Mouse (Mus musculus): ENCODE data around the gene Ndn.

DNA sequence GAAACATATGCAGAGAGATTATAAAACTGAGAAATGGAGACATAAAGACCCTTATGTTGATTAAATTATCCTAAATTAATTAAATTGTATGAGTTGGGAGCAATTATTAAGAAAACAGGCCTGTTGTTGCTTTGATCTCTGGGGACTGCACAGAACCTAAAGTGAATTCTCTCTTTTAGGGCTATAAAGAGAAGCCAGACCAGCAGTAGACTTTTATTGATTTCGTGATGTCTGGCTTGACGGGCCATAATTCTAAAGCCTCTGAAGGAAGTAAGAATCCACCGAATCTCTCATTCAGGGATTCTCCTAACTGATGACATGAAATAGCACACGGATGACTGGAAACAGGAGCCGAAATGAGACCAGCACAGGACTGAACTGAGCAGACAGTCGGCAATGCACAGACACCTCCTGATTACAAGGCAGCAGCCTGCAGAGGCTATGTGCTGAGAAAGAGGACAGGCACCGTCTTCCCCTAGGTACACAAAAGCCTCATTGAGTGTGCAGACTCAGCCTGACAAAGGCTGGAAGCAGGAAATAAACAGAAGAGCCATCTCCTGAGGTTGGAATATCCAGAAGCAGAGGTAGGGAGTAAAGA is 18.8 kb downstream of the Ndn start:
- no peak for TF ChIP-seq CTCF (IDR thresholded peaks at IDR 0.05; ENCODE audit: borderline replicate concordance, control insufficient read depth, extremely low read depth, insufficient read depth, low read length, poor library complexity)
- TF ChIP-seq POLR2A (IDR thresholded peaks at IDR 0.05; ENCODE audit: control insufficient read depth, extremely low read depth, insufficient read depth, low read length, poor library complexity), result no peak

Data from thymus, adult 2 months (tissue).